Mouse (Mus musculus) olfactory bulb, adult 2 months (tissue): ENCODE results near the gene Trank1.

ENCODE experiments used
- CTCF ChIP-seq: fragments of 200-500 bp; IDR thresholded peaks from 2 replicates; pipeline ENCODE4 v1.5.1; 2012; ENCODE audit warnings: low read depth, mild to moderate bottlenecking, low read length, moderate library complexity; ENCODE audit not compliant: insufficient read depth
- POLR2A ChIP-seq: fragments of 200-500 bp; IDR thresholded peaks from 2 replicates; pipeline ENCODE4 v1.6.1; 2012; ENCODE audit warnings: mild to moderate bottlenecking, low read depth, low read length, moderate library complexity; ENCODE audit not compliant: insufficient read depth

DNA sequence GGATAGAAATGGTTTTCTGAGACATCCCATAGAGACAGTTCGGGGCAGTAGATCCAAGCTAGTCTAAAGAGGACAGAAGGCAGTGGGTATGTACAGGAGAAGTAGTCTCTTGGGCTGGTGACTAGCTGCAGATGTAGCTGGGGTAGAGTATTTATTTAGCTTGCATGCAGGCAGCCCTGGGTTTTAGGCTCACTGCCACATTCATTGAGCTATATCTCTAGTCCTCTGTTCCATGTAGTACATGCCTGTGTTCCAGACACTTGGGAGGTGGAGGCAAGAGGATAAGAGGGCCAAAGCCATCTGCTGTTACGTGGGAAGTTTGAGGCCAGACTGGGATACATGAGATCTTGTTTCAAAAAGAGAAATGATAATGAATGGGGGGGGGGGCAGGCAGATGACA lies 123.9 kb downstream of the Trank1 start:
- TF ChIP-seq POLR2A: no peak
- no peak for TF ChIP-seq CTCF
